Mouse (Mus musculus): Measurements from ENCODE around the gene Trim50.

Trim50 gene

DNA sequence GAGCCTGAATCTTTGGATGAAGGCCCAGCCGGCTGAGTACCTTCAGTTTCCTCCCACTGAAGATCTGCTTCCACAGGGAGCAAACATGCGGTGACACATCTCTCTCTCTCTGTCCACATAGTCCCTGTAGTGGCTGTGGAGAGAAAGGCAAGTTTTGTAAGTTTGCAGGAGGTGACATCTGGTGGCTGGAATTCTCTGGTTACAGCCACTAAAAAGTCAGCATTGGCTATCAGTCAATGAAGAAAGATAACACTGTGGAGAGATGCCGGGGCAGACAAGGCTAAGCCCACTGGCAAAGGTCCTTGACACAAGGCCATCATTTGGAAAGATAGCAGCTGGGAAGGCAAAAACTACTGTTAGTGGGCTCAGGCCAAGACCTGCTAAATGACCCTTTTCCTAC is 15.5 kb upstream of the Trim50 start:
- TF ChIP-seq NANOG (IDR thresholded peaks at IDR 0.05; ENCODE audit: borderline replicate concordance, low read length) (no peak), CTCF (conservative IDR thresholded peaks at IDR 0.05; ENCODE audit: low read length) (no peak), POU5F1 (IDR thresholded peaks at IDR 0.05; ENCODE audit: borderline replicate concordance, low read length) (no peak)
- no peak overlapping the region for H3K4me3 ChIP-seq (replicated peaks; ENCODE audit: low read length)
- H3K9me3 ChIP-seq (ENCODE audit: low read length): no peaks in the 10 kb centered on the region

GRCm38 (mm10) chr5:135345989-135346388 is 7.1 kb upstream of the Trim50 start:
- no peak overlapping the region for H3K4me3 ChIP-seq (replicated peaks; ENCODE audit: low read length)
- TF ChIP-seq POU5F1 (IDR thresholded peaks at IDR 0.05; ENCODE audit: borderline replicate concordance, low read length) (no peak), NANOG (IDR thresholded peaks at IDR 0.05; ENCODE audit: borderline replicate concordance, low read length) (no peak), CTCF (conservative IDR thresholded peaks at IDR 0.05; ENCODE audit: low read length) (no peak)
- peaks cover 19% of the 10 kb centered on the region for H3K9me3 ChIP-seq (ENCODE audit: low read length)
- H3K4me1 ChIP-seq (replicated peaks; ENCODE audit: low read depth, low read length): no peaks in the 10 kb centered on the region
- H3K36me3 ChIP-seq (ENCODE audit: insufficient read depth, low read length): no peaks in the 10 kb centered on the region
- peaks cover 16% of the 10 kb centered on the region for H3K27me3 ChIP-seq (ENCODE audit: insufficient read depth, low read length)

More for the DNA sequence above, 15.5 kb upstream of the Trim50 start:
- Histone ChIP-seq H3K36me3 (ENCODE audit: insufficient read depth, low read length) (peaks cover 13% of the 10 kb centered on the region), H3K27me3 (ENCODE audit: insufficient read depth, low read length) (0 out of 2 replicates have a peak, but pooled peaks cover 4% of the 10 kb centered on the region), H3K4me1 (replicated peaks; ENCODE audit: low read depth, low read length) (no peaks in the 10 kb centered on the region)

DNA sequence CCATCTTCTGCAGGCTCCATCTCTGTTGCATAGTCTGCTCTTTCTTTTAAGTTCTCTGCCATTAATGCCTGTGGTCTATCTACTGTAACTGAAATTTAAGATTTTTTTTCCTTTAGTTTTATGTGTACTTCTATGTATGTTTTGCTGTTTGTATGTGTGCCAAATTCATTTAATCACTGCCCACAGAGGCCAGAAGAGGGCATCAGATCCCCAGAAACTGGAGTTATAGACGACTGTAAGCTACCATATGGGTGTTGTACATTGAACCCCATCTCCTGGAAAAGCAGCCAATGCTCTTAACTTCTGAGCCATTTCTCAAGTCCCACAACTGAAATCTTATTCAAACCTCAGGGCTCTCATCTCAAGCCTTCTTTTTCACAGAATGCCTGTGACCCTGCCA is 6.7 kb upstream of the Trim50 start:
- Histone ChIP-seq H3K4me3 (replicated peaks; ENCODE audit: low read length) (no peak overlapping the region), H3K27me3 (ENCODE audit: insufficient read depth, low read length) (peaks cover 18% of the 10 kb centered on the region), H3K9me3 (ENCODE audit: low read length) (peaks cover 22% of the 10 kb centered on the region), H3K36me3 (ENCODE audit: insufficient read depth, low read length) (no peaks in the 10 kb centered on the region), H3K4me1 (replicated peaks; ENCODE audit: low read depth, low read length) (no peaks in the 10 kb centered on the region)
- TF ChIP-seq NANOG (IDR thresholded peaks at IDR 0.05; ENCODE audit: borderline replicate concordance, low read length) (no peak), CTCF (conservative IDR thresholded peaks at IDR 0.05; ENCODE audit: low read length) (no peak; the same call in 1 of the 2 replicates), POU5F1 (IDR thresholded peaks at IDR 0.05; ENCODE audit: borderline replicate concordance, low read length) (no peak)

DNA sequence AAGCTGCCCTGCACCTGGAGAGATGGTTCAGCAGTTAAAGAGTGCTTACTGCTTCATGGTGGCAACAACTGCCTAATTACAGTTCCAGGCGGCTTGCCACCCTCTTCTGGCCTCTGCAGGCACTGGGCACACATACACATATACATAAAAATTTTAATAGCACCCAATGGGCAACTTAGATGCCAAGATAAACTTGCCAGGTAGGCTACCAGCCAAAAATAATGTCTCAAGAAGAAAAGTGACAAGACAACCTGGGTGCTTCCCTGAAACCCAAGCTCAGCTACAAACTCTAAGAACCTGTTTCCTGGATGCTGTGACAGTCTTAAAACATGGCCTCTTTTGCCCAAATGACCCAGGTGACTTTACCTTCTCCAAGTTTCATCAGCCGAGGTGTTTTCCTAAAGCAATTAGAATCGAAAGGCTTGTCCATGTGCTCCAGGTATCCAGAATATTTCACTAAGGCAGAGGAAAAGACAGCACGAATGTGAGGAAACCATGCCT is 5.5 kb upstream of the Trim50 start:
- H3K36me3 ChIP-seq (ENCODE audit: insufficient read depth, low read length): no peaks in the 10 kb centered on the region
- H3K4me1 ChIP-seq (replicated peaks; ENCODE audit: low read depth, low read length): no peaks in the 10 kb centered on the region; the same call in 1 of the 2 replicates
- H3K27me3 ChIP-seq (ENCODE audit: insufficient read depth, low read length): peaks cover 29% of the 10 kb centered on the region
- no peak overlapping the region for H3K4me3 ChIP-seq (replicated peaks; ENCODE audit: low read length)
- peaks cover 22% of the 10 kb centered on the region for H3K9me3 ChIP-seq (ENCODE audit: low read length)
- TF ChIP-seq POU5F1 (IDR thresholded peaks at IDR 0.05; ENCODE audit: borderline replicate concordance, low read length) (no peak), NANOG (IDR thresholded peaks at IDR 0.05; ENCODE audit: borderline replicate concordance, low read length) (no peak), CTCF (conservative IDR thresholded peaks at IDR 0.05; ENCODE audit: low read length) (no peak)

DNA sequence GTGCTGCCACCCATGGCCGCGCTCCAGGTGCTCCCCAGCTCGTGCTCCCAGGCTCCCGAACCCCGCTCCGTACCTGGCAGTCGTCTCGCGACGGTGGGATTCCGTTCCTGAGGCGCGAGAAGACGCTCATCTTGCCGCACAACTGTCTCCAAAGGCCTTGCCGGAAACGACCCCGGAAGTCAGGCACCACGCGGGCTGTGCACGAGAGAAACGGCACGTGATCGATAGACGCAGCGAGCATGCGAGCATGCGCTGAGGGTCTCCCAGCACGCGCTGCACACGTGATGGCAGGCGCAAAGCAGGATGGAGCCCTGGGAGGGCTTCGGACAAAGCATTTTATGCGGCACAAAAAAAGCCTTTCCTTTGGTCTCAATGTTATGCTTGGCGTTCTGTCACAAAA is 3.2 kb upstream of the Trim50 start, which contains the start of gene Fkbp6:
TSS of gene Fkbp6 (minus strand) at position 183 of the 400 bp plus-strand sequence.
- peak within 1 kb of the TSS; percentile 55 for H3K4me3 ChIP-seq (replicated peaks; ENCODE audit: low read length)
- TF ChIP-seq POU5F1 (IDR thresholded peaks at IDR 0.05; ENCODE audit: borderline replicate concordance, low read length): no peak
- TF ChIP-seq CTCF (conservative IDR thresholded peaks at IDR 0.05; ENCODE audit: low read length): no peak
- no peak for TF ChIP-seq NANOG (IDR thresholded peaks at IDR 0.05; ENCODE audit: borderline replicate concordance, low read length)
- peaks cover 8% of the 10 kb centered on the region for H3K4me1 ChIP-seq (replicated peaks; ENCODE audit: low read depth, low read length)
- no peaks in the 10 kb centered on the region for H3K36me3 ChIP-seq (ENCODE audit: insufficient read depth, low read length)
- H3K27me3 ChIP-seq (ENCODE audit: insufficient read depth, low read length): peaks cover 40% of the 10 kb centered on the region
- H3K9me3 ChIP-seq (ENCODE audit: low read length): peaks cover 22% of the 10 kb centered on the region

- TF ChIP-seq CTCF (conservative IDR thresholded peaks at IDR 0.05; ENCODE audit: low read length) (no peak), NANOG (IDR thresholded peaks at IDR 0.05; ENCODE audit: borderline replicate concordance, low read length) (no peak), POU5F1 (IDR thresholded peaks at IDR 0.05; ENCODE audit: borderline replicate concordance, low read length) (no peak)
- Histone ChIP-seq H3K4me1 (replicated peaks; ENCODE audit: low read depth, low read length) (peaks cover 8% of the 10 kb centered on the region), H3K9me3 (ENCODE audit: low read length) (peaks cover 22% of the 10 kb centered on the region), H3K27me3 (ENCODE audit: insufficient read depth, low read length) (peaks cover 47% of the 10 kb centered on the region), H3K4me3 (replicated peaks; ENCODE audit: low read length) (no peak overlapping the region), H3K36me3 (ENCODE audit: insufficient read depth, low read length) (no peaks in the 10 kb centered on the region)
These were observed 1.5 kb upstream of the Trim50 start for GRCm38 (mm10) chr5:135351606-135352005.

DNA sequence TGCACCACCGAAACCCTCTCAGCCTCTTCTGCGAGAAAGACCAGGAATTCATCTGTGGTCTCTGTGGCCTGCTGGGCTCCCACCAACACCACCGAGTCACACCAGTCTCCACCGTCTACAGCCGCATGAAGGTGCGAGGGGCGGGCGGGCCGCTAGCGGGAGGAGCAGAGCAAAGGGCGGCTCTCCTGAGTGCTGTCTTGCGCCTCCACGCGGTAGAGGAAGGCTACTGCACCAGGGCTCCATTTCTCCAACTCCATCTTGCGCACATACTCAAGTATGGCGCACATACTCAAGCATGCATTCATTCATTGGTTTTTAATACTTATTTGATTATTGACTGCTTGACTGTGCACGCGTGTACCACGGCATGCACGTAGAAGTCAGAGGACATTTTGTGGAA is 469 bp downstream of the Trim50 start:
- peaks cover 22% of the 10 kb centered on the region for H3K9me3 ChIP-seq (ENCODE audit: low read length)
- H3K36me3 ChIP-seq (ENCODE audit: insufficient read depth, low read length): no peaks in the 10 kb centered on the region
- H3K27me3 ChIP-seq (ENCODE audit: insufficient read depth, low read length): peaks cover 47% of the 10 kb centered on the region
- TF ChIP-seq CTCF (conservative IDR thresholded peaks at IDR 0.05; ENCODE audit: low read length) (peak; percentile 98), POU5F1 (IDR thresholded peaks at IDR 0.05; ENCODE audit: borderline replicate concordance, low read length) (no peak), NANOG (IDR thresholded peaks at IDR 0.05; ENCODE audit: borderline replicate concordance, low read length) (no peak)
- peak overlapping the region; percentile 72 for H3K4me3 ChIP-seq (replicated peaks; ENCODE audit: low read length)
- peaks cover 8% of the 10 kb centered on the region for H3K4me1 ChIP-seq (replicated peaks; ENCODE audit: low read depth, low read length)

- H3K36me3 ChIP-seq (ENCODE audit: insufficient read depth, low read length): no peaks in the 10 kb centered on the region
- H3K9me3 ChIP-seq (ENCODE audit: low read length): peaks cover 12% of the 10 kb centered on the region
- peaks cover 33% of the 10 kb centered on the region for H3K27me3 ChIP-seq (ENCODE audit: insufficient read depth, low read length)
- H3K4me3 ChIP-seq (replicated peaks; ENCODE audit: low read length): no peak overlapping the region
- peaks cover 8% of the 10 kb centered on the region for H3K4me1 ChIP-seq (replicated peaks; ENCODE audit: low read depth, low read length)
- no peak for TF ChIP-seq CTCF (conservative IDR thresholded peaks at IDR 0.05; ENCODE audit: low read length)
- TF ChIP-seq NANOG (IDR thresholded peaks at IDR 0.05; ENCODE audit: borderline replicate concordance, low read length): no peak
- no peak for TF ChIP-seq POU5F1 (IDR thresholded peaks at IDR 0.05; ENCODE audit: borderline replicate concordance, low read length)
These were observed 3.0 kb downstream of the Trim50 start for GRCm38 (mm10) chr5:135356090-135356489.

DNA sequence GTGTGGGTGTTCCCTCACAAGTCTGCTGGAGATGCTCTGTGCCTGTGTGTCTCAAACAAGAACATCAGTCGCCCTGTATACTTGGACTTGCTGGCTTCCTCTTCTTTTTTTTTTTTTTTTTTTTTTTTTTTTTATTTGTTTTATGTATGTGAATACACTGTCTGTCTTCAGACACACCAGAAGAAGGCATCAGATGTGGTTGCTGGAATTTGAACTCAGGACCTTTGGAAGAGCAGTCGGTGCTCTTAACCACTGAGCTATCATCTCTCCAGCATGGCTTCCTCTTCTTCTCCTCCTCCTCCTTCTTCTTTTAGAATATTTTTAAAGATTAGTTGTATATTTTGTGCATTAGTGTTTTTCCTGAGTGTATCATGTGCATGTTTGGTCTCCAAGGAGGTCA is 4.5 kb downstream of the Trim50 start:
- Histone ChIP-seq H3K27me3 (ENCODE audit: insufficient read depth, low read length) (peaks cover 18% of the 10 kb centered on the region), H3K9me3 (ENCODE audit: low read length) (peaks cover 11% of the 10 kb centered on the region), H3K4me1 (replicated peaks; ENCODE audit: low read depth, low read length) (peaks cover 8% of the 10 kb centered on the region), H3K4me3 (replicated peaks; ENCODE audit: low read length) (no peak overlapping the region), H3K36me3 (ENCODE audit: insufficient read depth, low read length) (no peaks in the 10 kb centered on the region)
- no peak for TF ChIP-seq NANOG (IDR thresholded peaks at IDR 0.05; ENCODE audit: borderline replicate concordance, low read length)

All from E14TG2a.4 (cell line).